Mouse (Mus musculus) CH12.LX (cell line): ENCODE data around the gene Rbm8a.

Experiments used
- CHD1 ChIP-seq: IDR thresholded peaks from 2 replicates; pipeline ENCODE4 v1.6.1; 2012; ENCODE audit warnings: low read depth, low read length, improper control_type of control experiment, inconsistent platforms
- CHD2 ChIP-seq: IDR thresholded peaks from 2 replicates; pipeline ENCODE4 v1.6.1; 2011; ENCODE audit warnings: low read length, improper control_type of control experiment
- CTCF ChIP-seq, 2 experiments: IDR thresholded peaks in 1 of 2; conservative IDR thresholded peaks in 1 of 2; 2 replicates each; pipeline ENCODE4 v1.5.1; 2011 to 2012; ENCODE audit warnings: low read depth in 2 of 2, low read length in 2 of 2, improper control_type of control experiment in 1 of 2, inconsistent platforms in 1 of 2, mild to moderate bottlenecking in 1 of 2, moderate library complexity in 1 of 2
- EP300 ChIP-seq: IDR thresholded peaks from 2 replicates; pipeline ENCODE4 v1.6.1; 2011; ENCODE audit warnings: low read length, improper control_type of control experiment
- ETS1 ChIP-seq: conservative IDR thresholded peaks from 2 replicates; pipeline ENCODE4 v1.6.1; 2012; ENCODE audit warnings: low read depth, mild to moderate bottlenecking, inconsistent platforms, low read length, improper control_type of control experiment, moderate library complexity
- JUND ChIP-seq: conservative IDR thresholded peaks from 2 replicates; pipeline ENCODE4 v1.6.1; 2011; ENCODE audit warnings: low read depth, low read length, improper control_type of control experiment
- MAFK ChIP-seq: IDR thresholded peaks from 2 replicates; pipeline ENCODE4 v1.6.1; 2011; ENCODE audit warnings: low read length, improper control_type of control experiment; ENCODE audit not compliant: insufficient replicate concordance
- MAZ ChIP-seq: IDR thresholded peaks from 2 replicates; pipeline ENCODE4 v1.6.1; 2012; ENCODE audit warnings: low read depth, mild to moderate bottlenecking, inconsistent platforms, low read length, improper control_type of control experiment, moderate library complexity
- POLR2A ChIP-seq: IDR thresholded peaks from 2 replicates; pipeline ENCODE4 v1.6.1; 2011; ENCODE audit warnings: low read depth, mild to moderate bottlenecking, improper control_type of control experiment, low read length
- SIN3A ChIP-seq: IDR thresholded peaks from 2 replicates; pipeline ENCODE4 v1.6.1; 2012; ENCODE audit warnings: low read length, improper control_type of control experiment, inconsistent platforms
- TCF12 ChIP-seq: IDR thresholded peaks from 2 replicates; pipeline ENCODE4 v1.6.1; 2014; ENCODE audit warnings: low read depth, mild to moderate bottlenecking, inconsistent platforms, low read length, improper control_type of control experiment
- USF1 ChIP-seq: IDR thresholded peaks from 2 replicates; pipeline ENCODE4 v1.6.1; 2014; ENCODE audit warnings: low read depth, mild to moderate bottlenecking, inconsistent platforms, low read length, improper control_type of control experiment
- ZC3H11A ChIP-seq: IDR thresholded peaks from 2 replicates; pipeline ENCODE4 v1.6.1; 2012; ENCODE audit warnings: low read depth, mild to moderate bottlenecking, inconsistent platforms, low read length, improper control_type of control experiment

GRCm38 (mm10) chr3:96635906-96636305, 6.2 kb downstream of the Rbm8a start:
- no peak for TF ChIP-seq MAFK
- TF ChIP-seq MAZ = no peak
- no peak for TF ChIP-seq JUND
- TF ChIP-seq CTCF (conservative IDR thresholded peaks at IDR 0.05 in 1 of 2, IDR thresholded peaks at IDR 0.05 in 1 of 2; ENCODE audit: low read depth in 2 of 2, low read length in 2 of 2) = no peak
- TF ChIP-seq ETS1 = no peak
- no peak for TF ChIP-seq POLR2A
- TF ChIP-seq EP300 = no peak
- TF ChIP-seq ZC3H11A = no peak
- no peak for TF ChIP-seq SIN3A
- TF ChIP-seq CHD1 = no peak
- TF ChIP-seq TCF12 = no peak
- TF ChIP-seq USF1 = no peak
- no peak for TF ChIP-seq CHD2
